Mouse (Mus musculus) heart, adult 18-20 months (tissue): Measurements from ENCODE around the gene Gm28308. TPM values are rescaled to one million over a fixed set of nuclear protein-coding genes. Genes with fewer than 3 reads are reported as not detected.

Experiments
- DNase-seq, 2 experiments: peaks; one replicate each; pipeline ENCODE4 v3.0.0; 2021 to 2022; ENCODE audit warnings: mixed read lengths in 1 of 2
- total RNA-seq, 2 experiments: library from RNA; stranded (reverse); gene quantifications; 2 replicates each; pipeline ENCODE4 v1.2.3; 2021

The Gm28308 gene
- total RNA-seq, 2 experiments from 2014 or later = not detected

GRCm38 (mm10) chr6:52246916-52247315 is 33.8 kb upstream of the Gm28308 start:
- no peak for DNase-seq

DNA sequence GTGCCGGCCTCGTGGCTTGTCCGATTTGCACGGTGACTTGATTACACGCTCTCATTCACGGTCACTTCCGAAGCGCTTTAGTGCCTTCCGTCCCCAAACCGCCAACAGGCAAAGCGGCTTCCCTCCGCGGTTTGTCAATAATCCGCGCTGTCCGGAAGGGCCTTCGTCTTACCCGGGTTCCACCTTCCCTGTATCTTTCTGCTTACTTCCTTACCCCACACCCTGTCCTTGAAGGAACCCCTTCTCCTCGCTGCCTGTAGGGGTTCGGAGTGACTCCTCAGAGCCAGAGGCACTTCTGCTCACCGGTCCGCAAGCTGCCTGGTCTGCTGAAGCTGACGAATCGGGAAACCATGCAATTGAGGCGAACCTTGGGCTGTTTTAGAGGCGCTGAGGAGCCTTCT is 33.3 kb upstream of the Gm28308 start:
- no peak for DNase-seq

- DNase-seq = no peak
Observed at GRCm38 (mm10) chr6:52245757-52246142, 32.6 kb upstream of the Gm28308 start, which contains the start of gene Hoxa11. TSS of gene Hoxa11 (minus strand) at chr6:52245810.

DNA sequence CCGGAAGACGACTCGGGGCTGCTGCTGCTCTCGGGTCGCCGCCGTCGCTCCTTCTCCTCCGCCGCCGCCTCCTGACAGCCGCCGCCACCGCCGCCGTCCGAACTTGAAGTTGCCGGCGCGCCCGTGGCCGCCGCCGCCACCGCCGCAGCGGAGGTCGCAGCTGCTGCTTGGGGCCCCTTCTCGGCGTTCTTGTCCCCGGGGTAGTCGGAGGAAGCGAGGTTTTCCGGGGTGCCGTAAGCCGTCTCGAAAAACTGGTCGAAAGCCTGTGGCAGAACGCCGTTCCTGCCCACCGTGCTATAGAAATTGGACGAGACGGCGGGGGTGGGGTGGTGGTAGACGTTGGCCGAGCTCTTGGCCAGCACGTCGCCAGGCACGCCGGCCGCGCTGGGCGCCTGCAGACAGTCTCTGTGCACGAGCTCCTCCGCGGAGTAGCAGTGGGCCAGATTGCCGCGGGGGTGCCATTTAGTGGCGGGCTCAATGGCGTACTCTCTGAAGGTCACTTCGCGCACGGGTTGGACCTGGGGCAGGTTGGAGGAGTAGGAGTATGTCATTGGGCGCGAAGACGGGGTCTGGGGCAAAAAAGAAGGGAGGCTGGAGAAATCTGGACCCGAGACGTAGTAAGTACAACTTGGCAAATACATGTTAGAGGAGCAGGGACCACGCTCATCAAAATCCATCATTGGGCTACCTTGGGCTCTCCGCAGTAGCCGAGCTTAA is 32.1 kb upstream of the Gm28308 start:
- DNase-seq = no peak

GRCm38 (mm10) chr6:52244471-52245039 is 31.4 kb upstream of the Gm28308 start:
- DNase-seq = no peak

DNA sequence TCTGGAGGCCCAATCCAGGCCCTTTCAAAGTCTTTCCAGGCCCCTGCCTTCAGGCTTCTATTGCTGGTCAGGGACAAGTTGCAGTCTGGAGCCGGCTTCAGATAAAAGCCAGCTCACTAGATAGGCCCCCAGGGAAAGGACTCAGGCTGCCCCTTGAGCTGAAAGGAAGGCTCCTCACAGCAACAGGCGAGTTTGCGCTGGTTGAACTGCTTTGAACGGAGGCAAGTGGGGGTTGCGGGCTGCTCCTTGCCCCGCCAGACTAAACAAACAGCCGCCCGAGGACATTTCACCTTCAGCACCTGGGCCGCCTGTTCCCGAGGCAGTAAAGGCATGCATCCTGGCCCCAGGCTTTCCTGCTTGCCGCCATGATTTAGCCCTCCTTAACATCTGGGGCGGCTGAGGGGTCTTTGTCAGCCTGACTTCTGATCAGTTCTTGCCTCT is 30.6 kb upstream of the Gm28308 start:
- no peak for DNase-seq

- DNase-seq = no peak
Observed at GRCm38 (mm10) chr6:52242801-52243332, 29.7 kb upstream of the Gm28308 start.

DNA sequence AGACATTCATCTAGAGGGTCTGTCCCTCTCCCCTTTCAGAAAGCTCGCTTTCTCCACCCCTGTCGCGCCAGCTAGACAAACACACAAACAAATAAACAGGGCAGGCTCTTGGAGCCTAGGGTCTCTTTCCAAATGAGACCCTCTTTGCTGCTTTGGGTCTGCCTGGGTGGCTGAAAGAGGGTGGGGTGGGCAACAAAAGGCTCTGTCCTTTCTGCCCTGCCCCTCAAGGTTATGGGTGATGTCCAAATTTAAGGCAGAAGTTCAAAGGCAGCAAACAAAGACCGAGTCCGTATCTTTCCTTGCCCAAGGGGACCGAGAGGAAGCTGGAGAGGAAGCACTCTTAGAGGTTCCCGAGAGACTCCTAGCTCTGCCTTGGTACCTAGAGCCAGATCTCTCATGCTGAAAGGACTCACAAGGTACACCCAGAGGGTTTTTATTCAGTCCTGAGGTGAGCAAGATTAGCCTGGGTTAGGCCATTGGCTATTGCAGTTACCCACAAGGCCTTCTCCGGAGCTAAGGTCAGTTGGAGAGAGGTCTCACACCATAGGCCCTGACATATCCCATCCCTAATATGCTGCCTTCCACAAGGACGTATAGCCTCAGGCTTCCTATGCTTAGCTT is 28.0 kb upstream of the Gm28308 start:
- no peak for DNase-seq

DNA sequence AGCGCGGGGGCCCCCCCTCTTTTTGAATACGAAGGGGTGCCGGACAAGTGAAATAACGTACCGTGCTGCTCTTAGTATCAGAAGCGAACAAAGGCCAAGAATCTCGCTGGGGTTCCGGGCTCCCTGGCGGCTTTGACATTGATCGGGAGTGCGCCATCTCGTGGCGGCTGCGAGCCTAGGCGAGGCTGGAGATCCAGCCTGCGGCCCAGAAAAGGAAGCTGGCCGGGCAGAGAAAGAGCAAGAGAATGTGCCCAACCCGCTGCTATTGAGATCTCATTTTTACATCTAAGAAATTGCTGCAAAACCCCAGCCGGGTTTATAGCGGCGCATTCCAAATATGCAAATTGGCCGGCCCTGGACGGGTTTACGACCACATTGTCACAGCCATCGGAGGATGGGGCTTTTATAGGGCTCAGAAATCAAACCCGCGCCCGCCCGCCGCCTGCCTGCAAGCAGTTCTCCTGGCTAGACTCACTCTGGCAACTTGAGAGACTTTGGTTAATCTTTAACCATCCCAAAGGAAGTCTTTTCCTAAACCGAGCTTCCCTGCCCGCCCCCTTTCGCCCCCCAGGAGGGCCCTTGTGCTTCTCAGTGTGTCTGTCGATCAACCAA is 27.4 kb upstream of the Gm28308 start, which contains the start of gene Hoxa10:
TSS of gene Hoxa10 (minus strand) at position 466 of the 612 bp plus-strand sequence.
- DNase-seq = peak; percentile 73 to 79

GRCm38 (mm10) chr6:52239625-52240388 is 26.7 kb upstream of the Gm28308 start:
- DNase-seq = no peak

- DNase-seq = no peak
Observed at GRCm38 (mm10) chr6:52238976-52239375, 25.8 kb upstream of the Gm28308 start.

- no peak for DNase-seq
Observed at GRCm38 (mm10) chr6:52238155-52238545, 25.0 kb upstream of the Gm28308 start.

DNA sequence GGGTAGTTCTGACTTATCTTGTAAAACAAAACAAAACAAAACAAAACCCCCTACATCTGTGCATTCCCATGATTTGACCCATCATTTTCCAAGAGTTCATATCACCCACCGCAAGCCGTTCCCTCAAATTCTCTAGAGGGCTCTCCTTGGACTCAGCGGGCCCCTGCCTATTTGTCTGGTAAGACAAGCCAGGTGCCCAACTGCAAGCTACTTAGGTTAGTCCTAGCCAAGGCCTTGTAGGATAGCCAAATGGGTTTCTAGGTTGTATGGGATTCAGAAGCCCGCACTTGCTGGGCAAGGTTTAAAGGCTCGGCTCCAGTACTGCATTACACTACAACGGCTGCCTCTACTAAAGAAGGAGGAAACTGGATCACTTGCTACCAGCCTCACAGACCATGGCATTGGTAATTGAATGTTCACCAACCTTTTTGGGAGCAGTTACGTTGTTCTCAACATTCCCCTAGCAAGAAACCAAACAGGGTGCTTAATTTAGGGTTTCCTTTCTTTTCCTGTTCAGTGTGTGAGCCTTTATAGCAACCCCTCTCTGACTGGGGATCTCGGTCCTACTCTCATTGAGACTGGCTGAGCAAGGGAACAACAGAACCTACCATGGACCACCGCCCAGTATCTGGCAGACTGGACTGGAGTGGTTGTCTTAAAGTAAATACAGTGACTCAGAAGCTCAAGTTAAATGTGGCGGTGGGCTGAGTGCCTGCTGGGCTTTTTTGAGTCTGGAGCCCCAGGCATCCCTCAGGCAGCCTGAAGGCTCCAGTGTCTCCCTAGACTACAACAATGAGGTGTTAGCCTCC is 24.4 kb upstream of the Gm28308 start:
- no peak for DNase-seq

- no peak for DNase-seq
Observed at GRCm38 (mm10) chr6:52236806-52237205, 23.7 kb upstream of the Gm28308 start.

DNA sequence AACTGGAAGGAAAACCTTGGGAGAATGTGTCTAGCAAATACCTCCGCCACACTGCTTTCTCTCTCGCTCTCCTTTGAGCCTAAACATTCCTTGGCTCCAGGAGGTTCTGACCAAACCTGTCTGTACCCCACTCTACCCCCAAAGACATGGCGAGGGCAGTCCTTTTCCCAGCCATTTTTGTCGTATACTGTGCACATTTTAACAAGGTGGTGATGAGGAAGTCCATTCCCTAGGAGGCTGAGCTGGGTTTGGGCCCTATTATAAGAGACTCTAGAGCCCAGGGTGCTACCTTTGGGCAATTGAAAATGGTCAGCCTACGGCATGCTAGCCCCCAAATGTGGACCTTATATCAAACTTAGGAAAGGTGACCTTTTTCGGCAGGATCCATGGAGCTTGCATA is 22.7 kb upstream of the Gm28308 start:
- no peak for DNase-seq

GRCm38 (mm10) chr6:52235267-52235666 is 22.1 kb upstream of the Gm28308 start:
- no peak for DNase-seq

DNA sequence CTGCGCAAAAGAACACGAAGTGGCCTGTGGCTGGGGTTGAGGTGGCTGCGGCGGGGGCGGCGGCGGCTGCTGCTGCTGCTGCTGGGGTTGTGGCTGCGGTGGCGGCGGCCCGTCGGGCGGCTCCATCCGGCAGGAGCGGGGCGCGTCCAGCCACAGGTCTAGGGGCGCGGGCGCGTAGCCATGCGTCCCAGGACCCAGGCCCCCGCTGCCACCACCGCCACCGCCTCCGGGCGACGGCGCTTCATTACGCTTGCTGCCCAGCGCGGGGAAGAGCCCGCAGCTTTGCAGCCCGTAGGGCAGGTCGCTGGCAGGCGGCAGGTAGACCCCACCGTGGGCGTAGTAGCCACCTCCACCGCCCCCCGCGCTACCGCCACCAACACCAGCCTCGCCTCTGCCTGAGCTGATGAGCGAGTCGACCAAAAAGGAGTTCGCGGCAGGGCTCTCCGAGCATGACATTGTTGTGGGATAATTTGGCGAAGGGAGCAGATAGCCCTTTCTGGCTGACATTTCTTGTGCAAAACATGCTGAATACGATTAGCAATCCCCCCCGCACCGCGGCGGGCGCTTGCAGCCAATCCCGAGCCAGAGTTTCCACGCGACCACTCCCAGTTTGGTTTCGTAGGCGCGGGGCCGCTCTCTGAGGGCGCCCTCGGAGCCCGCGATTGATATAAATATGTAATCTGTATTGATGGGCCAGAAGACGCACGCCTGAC is 21.4 kb upstream of the Gm28308 start:
- no peak for DNase-seq

DNA sequence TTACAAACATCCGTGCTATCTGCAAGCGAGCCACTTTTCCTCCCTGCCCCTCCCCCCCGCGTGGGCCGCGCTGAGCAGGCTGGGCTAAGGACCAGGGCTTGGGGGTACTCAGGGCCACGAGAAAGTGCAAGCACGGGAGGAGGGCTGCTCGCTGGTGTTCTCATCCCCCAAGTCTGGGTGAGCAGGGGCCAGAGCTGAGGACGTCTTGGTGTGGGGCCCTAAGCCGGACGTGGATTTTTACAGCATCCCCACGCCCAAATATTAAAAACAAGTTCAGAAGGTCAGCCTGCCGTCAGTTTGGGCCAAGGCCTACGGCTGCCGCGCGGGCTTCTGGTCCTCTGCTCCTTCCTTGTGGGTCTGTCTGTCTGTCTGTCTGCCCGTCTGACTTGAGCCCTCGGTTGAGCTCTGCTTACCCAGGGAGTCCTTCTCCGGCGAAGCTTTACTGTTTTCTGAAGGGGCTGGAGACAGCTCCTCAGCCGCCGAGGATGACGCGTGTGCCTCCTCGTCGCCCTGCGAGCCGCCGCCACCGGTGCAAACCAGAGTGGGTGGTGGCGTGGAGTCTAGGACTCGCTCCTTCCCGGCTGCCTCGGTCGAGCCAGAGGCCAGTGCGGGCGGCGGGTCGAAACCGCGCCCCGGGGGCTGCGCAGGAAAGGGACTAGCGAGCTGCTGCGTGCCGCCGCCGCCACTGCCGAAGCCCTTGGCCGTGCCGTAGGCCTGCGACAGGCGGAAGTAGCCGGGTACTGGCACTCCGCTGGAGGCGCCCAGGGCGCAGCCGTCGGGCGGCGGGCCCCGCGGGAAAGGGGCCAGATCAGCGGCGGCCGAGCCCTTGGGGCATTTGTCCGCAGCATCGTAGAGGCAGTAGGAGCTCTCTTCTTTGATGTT is 20.6 kb upstream of the Gm28308 start:
- DNase-seq = peak in 1 of 2 experiments; percentile 22

DNA sequence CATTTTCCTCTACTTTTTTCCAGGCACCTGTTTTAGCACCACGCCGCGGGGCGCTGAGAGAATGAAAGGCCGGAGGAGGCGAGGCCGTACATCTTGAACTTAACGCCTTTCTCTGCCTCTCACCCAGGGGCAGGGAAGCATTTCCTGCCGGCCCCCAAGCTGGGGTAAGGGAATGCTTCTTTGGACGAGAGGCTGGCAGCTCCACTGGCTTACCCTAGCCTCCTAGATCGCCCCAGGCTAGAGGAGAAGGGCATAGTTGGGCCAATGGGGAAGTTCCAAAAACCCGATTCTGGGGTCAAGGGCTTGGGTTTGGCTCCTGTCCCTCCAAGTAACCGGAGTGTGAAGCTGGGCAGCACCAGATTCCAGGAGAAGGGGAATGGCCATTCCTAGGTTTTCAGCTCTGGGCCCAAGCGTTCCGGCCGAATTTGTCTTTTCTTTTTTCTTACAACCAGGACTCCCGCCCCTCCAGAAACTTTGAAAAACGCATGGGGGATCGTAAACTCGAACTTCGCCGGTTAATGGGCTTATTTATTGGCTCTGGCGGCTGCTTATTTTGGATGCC is 19.9 kb upstream of the Gm28308 start:
- peak in 1 of 2 experiments; percentile 21 for DNase-seq
